Mouse (Mus musculus) liver, adult 2 months (tissue): ENCODE measurements around the gene Troap.

Experiments
- CTCF ChIP-seq: fragments of 200-500 bp; IDR thresholded peaks from 2 replicates; pipeline ENCODE4 v1.5.1; 2011; ENCODE audit warnings: low read depth, low read length, control low read depth
- POLR2A ChIP-seq: fragments of 200-500 bp; IDR thresholded peaks from 2 replicates; pipeline ENCODE4 v1.6.1; 2011; ENCODE audit warnings: low read length, control low read depth; ENCODE audit not compliant: insufficient read depth; ENCODE audit errors: extremely low read depth

- no peak for TF ChIP-seq POLR2A
- no peak for TF ChIP-seq CTCF
Measured at GRCm38 (mm10) chr15:99033498-99034270, 40.7 kb upstream of the Troap start.
